Mouse (Mus musculus) megakaryocyte, embryonic 14.5 days (primary cell): ENCODE measurements around the gene Sod2.

Source experiments
- FLI1 ChIP-seq: IDR thresholded peaks from 2 replicates; pipeline ENCODE4 v1.6.1; 2012; ENCODE audit warnings: low read length, inconsistent platforms, mixed read lengths
- GATA1 ChIP-seq: IDR thresholded peaks from 3 replicates; pipeline ENCODE4 v1.6.1; 2012; ENCODE audit warnings: mixed read lengths, low read length, inconsistent platforms, borderline replicate concordance

GRCm38 (mm10) chr17:13007730-13008425 is 1.2 kb downstream of the Sod2 start:
- TF ChIP-seq GATA1 (no peak), FLI1 (no peak)
